Mouse (Mus musculus) fibroblast of lung, adult 2 months (primary cell): ENCODE measurements around the gene Akap6.

Experiments
- DNase-seq: peaks from one replicate; pipeline ENCODE4 v3.0.0-alpha.2; 2011; ENCODE audit warnings: low read depth

Akap6 gene

DNA sequence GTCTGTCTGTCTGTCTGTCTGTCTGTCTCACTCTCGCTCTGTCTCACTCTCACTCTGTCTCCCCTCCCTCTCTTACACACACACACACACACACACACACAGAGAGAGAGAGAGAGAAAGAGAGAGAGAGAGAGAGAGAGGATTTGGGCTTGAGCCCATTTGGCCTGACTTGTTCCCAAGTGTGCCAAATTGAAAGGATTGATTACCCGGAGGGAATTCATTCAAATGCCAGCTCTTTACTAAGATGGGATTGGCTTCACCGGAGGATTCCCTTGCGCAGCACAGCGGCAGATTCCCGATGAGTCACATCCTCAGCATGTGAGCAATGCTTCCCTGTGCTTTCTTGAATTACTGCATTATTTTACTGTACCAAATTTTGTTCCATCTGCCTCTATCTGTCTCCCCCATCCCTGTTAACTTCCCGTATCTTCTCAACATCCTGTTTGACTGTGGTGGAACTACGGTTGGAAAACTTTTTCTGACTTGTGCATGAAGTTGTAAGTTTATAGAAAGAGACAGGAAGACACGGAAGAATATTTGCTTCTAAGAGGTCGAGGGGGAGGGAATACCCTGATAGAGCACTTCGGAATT is 447.4 kb downstream of the Akap6 start:
- DNase-seq = peak; percentile 37

DNA sequence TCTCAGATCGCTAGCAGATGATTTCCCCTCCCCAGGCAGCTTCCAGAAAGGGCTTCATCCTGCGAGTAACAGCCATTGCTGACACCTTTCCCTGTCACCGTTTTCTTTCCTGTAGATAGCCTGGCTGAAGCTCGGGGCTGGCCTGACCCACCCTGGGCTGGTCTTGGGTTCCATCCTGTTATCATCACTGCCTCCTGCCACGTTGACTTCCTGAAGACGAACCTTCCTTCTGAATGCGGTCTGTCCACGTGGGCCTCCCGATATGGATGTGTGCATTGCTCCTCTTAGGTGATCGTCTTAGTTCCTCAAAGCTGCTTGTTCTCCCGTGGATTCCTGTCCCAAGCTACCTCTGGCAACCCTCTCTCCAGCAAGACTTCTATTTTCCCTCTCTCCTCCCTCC is 448.5 kb downstream of the Akap6 start:
- DNase-seq = no peak

DNA sequence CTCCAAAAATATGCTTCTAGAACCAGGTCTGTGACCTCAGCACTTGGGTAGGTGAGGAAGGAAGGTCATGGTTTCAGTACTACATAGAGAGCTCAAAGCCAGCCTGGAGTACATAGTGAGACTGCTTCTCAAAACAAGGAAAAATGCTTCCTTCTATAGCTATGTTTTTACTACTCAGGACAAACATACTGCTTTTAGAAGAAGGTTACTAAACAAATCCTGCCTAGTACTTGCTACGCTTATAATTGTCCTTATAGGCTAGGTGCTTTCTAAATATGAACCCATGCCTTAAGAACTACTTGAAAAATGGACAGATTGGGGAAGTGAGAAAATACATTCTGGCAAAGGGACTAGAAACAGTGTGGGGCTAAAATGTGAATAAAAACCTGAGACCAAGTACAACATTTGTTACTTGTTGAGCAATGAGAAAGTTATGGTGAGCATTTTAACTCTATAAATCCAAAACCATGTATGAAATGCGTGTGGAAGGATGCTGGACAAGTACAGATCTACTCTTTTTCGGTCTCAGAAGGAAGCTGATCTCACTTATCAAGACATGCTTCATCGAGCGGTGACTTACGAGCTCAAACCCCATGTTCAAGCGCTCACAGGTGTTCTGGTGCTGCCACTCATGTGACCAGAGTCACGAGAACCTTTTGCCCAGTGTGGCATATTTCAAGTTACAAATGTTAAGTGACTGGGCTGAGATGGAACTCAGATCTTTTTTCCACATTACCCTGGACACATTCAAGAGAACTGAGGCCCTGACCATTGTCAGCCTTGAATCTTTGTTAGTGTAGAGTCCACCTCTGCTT is 469.2 kb downstream of the Akap6 start:
- no peak for DNase-seq

DNA sequence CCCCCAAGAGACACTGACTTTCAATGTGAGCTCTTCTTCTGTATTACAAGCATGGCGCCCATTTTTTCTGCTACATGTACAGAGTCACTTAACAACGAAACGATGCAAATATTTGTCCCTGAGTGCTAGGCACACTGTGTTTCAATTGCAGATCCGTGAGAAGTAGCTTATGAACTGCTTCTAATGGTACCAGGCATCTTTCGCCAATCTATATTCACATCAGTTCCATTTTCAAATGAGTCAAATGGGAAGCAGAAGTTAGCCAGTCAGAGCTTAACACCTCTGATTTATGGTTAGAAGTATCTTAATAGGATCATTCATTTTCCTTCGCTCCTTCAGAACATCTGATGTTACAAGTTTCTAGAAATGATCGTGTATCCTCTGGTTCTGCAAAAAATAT is 492.3 kb downstream of the Akap6 start:
- no peak for DNase-seq

DNA sequence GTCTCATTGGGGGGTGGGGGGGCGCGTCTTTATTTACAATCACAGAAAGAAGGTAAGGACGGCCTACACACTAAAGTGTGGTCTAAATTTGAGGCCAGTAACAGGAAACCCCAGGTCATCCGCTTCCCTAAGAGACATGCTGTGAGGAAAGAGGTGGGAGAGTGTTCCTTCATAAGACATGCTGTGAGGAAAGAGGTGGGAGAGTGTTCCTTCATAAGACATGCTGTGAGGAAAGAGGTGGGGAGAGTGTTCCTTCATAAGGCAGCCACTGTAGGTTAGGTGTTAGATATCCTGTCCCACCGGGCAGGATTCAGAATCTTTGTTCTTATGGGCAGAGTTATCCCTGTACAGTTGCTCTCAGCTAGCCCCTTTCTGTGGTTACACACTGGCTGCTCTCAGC is 494.5 kb downstream of the Akap6 start:
- DNase-seq = no peak
